Mouse (Mus musculus): ENCODE data around the gene Grm1. TPM values are rescaled to one million over a fixed set of nuclear protein-coding genes. Genes with fewer than 3 reads are reported as not detected.
A peak's percentile ranks its signal among the peaks of the same experiment; 100 is the strongest.

The Grm1 gene
- polyA plus RNA-seq, 1 experiment from 2014 or later, result 14.6 TPM

GRCm38 (mm10) chr10:10870271-10870670, 211.9 kb downstream of the Grm1 start:
- no peaks in the 10 kb centered on the region for H3K27me3 ChIP-seq (replicated peaks; ENCODE audit: control insufficient read depth, insufficient read depth, low read length)
- no peak overlapping the region for H3K27ac ChIP-seq (ENCODE audit: low read depth, low read length)
- no peak overlapping the region for H3K9ac ChIP-seq (ENCODE audit: low read depth, low read length)
- no peak for ATAC-seq
- H3K9me3 ChIP-seq (ENCODE audit: control insufficient read depth, low read length), result no peaks in the 10 kb centered on the region
- 91% methylated on average over 2 of the region's 2 CpGs for WGBS
- H3K36me3 ChIP-seq (ENCODE audit: control insufficient read depth, insufficient read depth, low read length), result no peaks in the 10 kb centered on the region
- no peak overlapping the region for H3K4me3 ChIP-seq (ENCODE audit: low read length)
- no peak overlapping the region for H3K4me2 ChIP-seq (ENCODE audit: low read length)
- H3K4me1 ChIP-seq (ENCODE audit: control insufficient read depth, insufficient read depth, low read depth, low read length), result no peaks in the 10 kb centered on the region

- Histone ChIP-seq H3K27me3 (replicated peaks; ENCODE audit: control insufficient read depth, insufficient read depth, low read length) (no peaks in the 10 kb centered on the region), H3K36me3 (ENCODE audit: control insufficient read depth, insufficient read depth, low read length) (no peaks in the 10 kb centered on the region), H3K4me2 (ENCODE audit: low read length) (no peak overlapping the region), H3K4me3 (ENCODE audit: low read length) (no peak overlapping the region), H3K4me1 (ENCODE audit: control insufficient read depth, insufficient read depth, low read depth, low read length) (no peaks in the 10 kb centered on the region), H3K9ac (ENCODE audit: low read depth, low read length) (no peak overlapping the region), H3K27ac (ENCODE audit: low read depth, low read length) (no peak overlapping the region), H3K9me3 (ENCODE audit: control insufficient read depth, low read length) (no peaks in the 10 kb centered on the region)
- WGBS, result 90% methylated on average over 2 of the region's 2 CpGs
- no peak for ATAC-seq
These were observed 215.9 kb downstream of the Grm1 start for GRCm38 (mm10) chr10:10866278-10866677.

GRCm38 (mm10) chr10:10864759-10865158, 217.4 kb downstream of the Grm1 start:
- 66% methylated on average over 5 of the region's 5 CpGs for WGBS

GRCm38 (mm10) chr10:10847376-10848286, 234.5 kb downstream of the Grm1 start:
- Histone ChIP-seq H3K4me1 (ENCODE audit: control insufficient read depth, insufficient read depth, low read depth, low read length) (no peaks in the 10 kb centered on the region), H3K9me3 (ENCODE audit: control insufficient read depth, low read length) (no peaks in the 10 kb centered on the region), H3K27ac (ENCODE audit: low read depth, low read length) (no peak overlapping the region), H3K4me2 (ENCODE audit: low read length) (no peak overlapping the region), H3K27me3 (replicated peaks; ENCODE audit: control insufficient read depth, insufficient read depth, low read length) (no peaks in the 10 kb centered on the region), H3K9ac (ENCODE audit: low read depth, low read length) (no peak overlapping the region), H3K4me3 (ENCODE audit: low read length) (no peak overlapping the region), H3K36me3 (ENCODE audit: control insufficient read depth, insufficient read depth, low read length) (no peaks in the 10 kb centered on the region)
- 50% methylated on average over 7 of the region's 7 CpGs for WGBS
- peak; percentile 74 for ATAC-seq

More at GRCm38 (mm10) chr10:10864759-10865158, 217.4 kb downstream of the Grm1 start:
- no peak overlapping the region for H3K9ac ChIP-seq (ENCODE audit: low read depth, low read length)
- H3K27me3 ChIP-seq (replicated peaks; ENCODE audit: control insufficient read depth, insufficient read depth, low read length), result no peaks in the 10 kb centered on the region
- H3K9me3 ChIP-seq (ENCODE audit: control insufficient read depth, low read length), result no peaks in the 10 kb centered on the region
- H3K4me3 ChIP-seq (ENCODE audit: low read length), result no peak overlapping the region
- ATAC-seq, result no peak
- H3K4me2 ChIP-seq (ENCODE audit: low read length), result no peak overlapping the region
- no peak overlapping the region for H3K27ac ChIP-seq (ENCODE audit: low read depth, low read length)
- no peaks in the 10 kb centered on the region for H3K4me1 ChIP-seq (ENCODE audit: control insufficient read depth, insufficient read depth, low read depth, low read length)
- no peaks in the 10 kb centered on the region for H3K36me3 ChIP-seq (ENCODE audit: control insufficient read depth, insufficient read depth, low read length)

- no peak for ATAC-seq
- no peaks in the 10 kb centered on the region for H3K4me1 ChIP-seq (ENCODE audit: control insufficient read depth, insufficient read depth, low read depth, low read length)
- no peak overlapping the region for H3K27ac ChIP-seq (ENCODE audit: low read depth, low read length)
- WGBS, result 79% methylated on average over 5 of the region's 5 CpGs
- no peak overlapping the region for H3K9ac ChIP-seq (ENCODE audit: low read depth, low read length)
- no peak overlapping the region for H3K4me3 ChIP-seq (ENCODE audit: low read length)
- H3K36me3 ChIP-seq (ENCODE audit: control insufficient read depth, insufficient read depth, low read length), result no peaks in the 10 kb centered on the region
- H3K9me3 ChIP-seq (ENCODE audit: control insufficient read depth, low read length), result no peaks in the 10 kb centered on the region
- H3K27me3 ChIP-seq (replicated peaks; ENCODE audit: control insufficient read depth, insufficient read depth, low read length), result no peaks in the 10 kb centered on the region
- H3K4me2 ChIP-seq (ENCODE audit: low read length), result no peak overlapping the region
These were observed 237.0 kb downstream of the Grm1 start for GRCm38 (mm10) chr10:10845059-10845685.

GRCm38 (mm10) chr10:10835406-10835805, 246.8 kb downstream of the Grm1 start:
- H3K4me1 ChIP-seq (ENCODE audit: control insufficient read depth, insufficient read depth, low read depth, low read length), result no peaks in the 10 kb centered on the region
- H3K36me3 ChIP-seq (ENCODE audit: control insufficient read depth, insufficient read depth, low read length), result no peaks in the 10 kb centered on the region
- no peak overlapping the region for H3K27ac ChIP-seq (ENCODE audit: low read depth, low read length)
- H3K9me3 ChIP-seq (ENCODE audit: control insufficient read depth, low read length), result no peaks in the 10 kb centered on the region
- no peak for ATAC-seq
- H3K9ac ChIP-seq (ENCODE audit: low read depth, low read length), result no peak overlapping the region
- H3K27me3 ChIP-seq (replicated peaks; ENCODE audit: control insufficient read depth, insufficient read depth, low read length), result no peaks in the 10 kb centered on the region
- H3K4me3 ChIP-seq (ENCODE audit: low read length), result no peak overlapping the region
- no peak overlapping the region for H3K4me2 ChIP-seq (ENCODE audit: low read length)

GRCm38 (mm10) chr10:10834828-10835227, 247.3 kb downstream of the Grm1 start:
- H3K36me3 ChIP-seq (ENCODE audit: control insufficient read depth, insufficient read depth, low read length), result no peaks in the 10 kb centered on the region
- no peak overlapping the region for H3K4me3 ChIP-seq (ENCODE audit: low read length)
- no peak overlapping the region for H3K4me2 ChIP-seq (ENCODE audit: low read length)
- no peaks in the 10 kb centered on the region for H3K4me1 ChIP-seq (ENCODE audit: control insufficient read depth, insufficient read depth, low read depth, low read length)
- ATAC-seq, result no peak
- H3K9ac ChIP-seq (ENCODE audit: low read depth, low read length), result no peak overlapping the region
- WGBS, result 81% methylated on average over 3 of the region's 3 CpGs
- no peaks in the 10 kb centered on the region for H3K27me3 ChIP-seq (replicated peaks; ENCODE audit: control insufficient read depth, insufficient read depth, low read length)
- no peaks in the 10 kb centered on the region for H3K9me3 ChIP-seq (ENCODE audit: control insufficient read depth, low read length)
- no peak overlapping the region for H3K27ac ChIP-seq (ENCODE audit: low read depth, low read length)

GRCm38 (mm10) chr10:10831141-10831540, 251.0 kb downstream of the Grm1 start:
- ATAC-seq, result no peak
- Histone ChIP-seq H3K4me2 (ENCODE audit: low read length) (no peak overlapping the region), H3K36me3 (ENCODE audit: control insufficient read depth, insufficient read depth, low read length) (no peaks in the 10 kb centered on the region), H3K9ac (ENCODE audit: low read depth, low read length) (no peak overlapping the region), H3K4me3 (ENCODE audit: low read length) (no peak overlapping the region), H3K27ac (ENCODE audit: low read depth, low read length) (no peak overlapping the region), H3K9me3 (ENCODE audit: control insufficient read depth, low read length) (no peaks in the 10 kb centered on the region), H3K27me3 (replicated peaks; ENCODE audit: control insufficient read depth, insufficient read depth, low read length) (no peaks in the 10 kb centered on the region), H3K4me1 (ENCODE audit: control insufficient read depth, insufficient read depth, low read depth, low read length) (no peaks in the 10 kb centered on the region)
- WGBS, result 70% methylated on average over 1 of the region's 1 CpGs

GRCm38 (mm10) chr10:10827308-10827707, 254.8 kb downstream of the Grm1 start:
- Histone ChIP-seq H3K4me3 (ENCODE audit: low read length) (no peak overlapping the region), H3K9me3 (ENCODE audit: control insufficient read depth, low read length) (no peaks in the 10 kb centered on the region), H3K27ac (ENCODE audit: low read depth, low read length) (no peak overlapping the region), H3K36me3 (ENCODE audit: control insufficient read depth, insufficient read depth, low read length) (no peaks in the 10 kb centered on the region), H3K9ac (ENCODE audit: low read depth, low read length) (no peak overlapping the region), H3K4me1 (ENCODE audit: control insufficient read depth, insufficient read depth, low read depth, low read length) (no peaks in the 10 kb centered on the region), H3K4me2 (ENCODE audit: low read length) (no peak overlapping the region), H3K27me3 (replicated peaks; ENCODE audit: control insufficient read depth, insufficient read depth, low read length) (no peaks in the 10 kb centered on the region)
- ATAC-seq, result no peak
- WGBS, result 80% methylated on average over 1 of the region's 1 CpGs

Measured in hindbrain, embryonic 16.5 days (tissue).